Mouse (Mus musculus) spleen, adult 2 months (tissue): ENCODE measurements around the gene Mylk2. TPM values are rescaled to one million over a fixed set of nuclear protein-coding genes. Genes with fewer than 3 reads are reported as not detected.

Source experiments
- DNase-seq, 2 experiments: peaks; one replicate each; pipeline versions ENCODE4 v3.0.0 to v3.0.0-alpha.2; 2012 to 2021; ENCODE audit warnings: low spot score in 2 of 2, low read depth in 1 of 2
- H3K27ac ChIP-seq: fragments of 200-500 bp; 2 replicates; pipeline ENCODE4 v1.5.1; 2012; ENCODE audit warnings: low read length, inconsistent platforms; ENCODE audit not compliant: insufficient read depth
- H3K27me3 ChIP-seq: fragments of 200-500 bp; 2 replicates; pipeline ENCODE4 v1.6.1; 2012; ENCODE audit warnings: mild to moderate bottlenecking, moderate library complexity, low read length, inconsistent platforms; ENCODE audit not compliant: control insufficient read depth, insufficient read depth
- H3K36me3 ChIP-seq: fragments of 200-500 bp; 2 replicates; pipeline ENCODE4 v1.6.1; 2012; ENCODE audit warnings: mild to moderate bottlenecking, low read length, inconsistent platforms; ENCODE audit not compliant: control insufficient read depth, insufficient read depth
- H3K4me1 ChIP-seq: fragments of 200-500 bp; 2 replicates; pipeline ENCODE4 v1.6.1; 2011; ENCODE audit warnings: inconsistent platforms; ENCODE audit not compliant: control insufficient read depth, insufficient read depth, insufficient read length
- H3K4me3 ChIP-seq: fragments of 200-500 bp; 2 replicates; pipeline ENCODE4 v1.5.1; 2011; ENCODE audit warnings: mild to moderate bottlenecking, inconsistent platforms; ENCODE audit not compliant: insufficient read depth, insufficient read length; ENCODE audit errors: extremely low read depth
- CTCF ChIP-seq: fragments of 200-500 bp; IDR thresholded peaks from 2 replicates; pipeline ENCODE4 v1.5.1; 2011; ENCODE audit warnings: mild to moderate bottlenecking, inconsistent platforms; ENCODE audit not compliant: insufficient read depth, insufficient read length, insufficient replicate concordance; ENCODE audit errors: extremely low read depth
- POLR2A ChIP-seq: fragments of 200-500 bp; IDR thresholded peaks from 2 replicates; pipeline ENCODE4 v1.6.1; 2011; ENCODE audit warnings: low read depth, low read length, inconsistent platforms
- WGBS: fragments of 180-500 bp; shearing (Covaris S2); methylation state at CpG from one replicate; pipeline ENCODE4 v1.1.7; 2018; 5-methylcytosine and 5-hydroxymethylcytosine counted together
- polyA plus RNA-seq: library from polyadenylated mRNA; depleted of rRNA; stranded (reverse); fragments of >200 nt; gene quantifications from 2 replicates; pipeline ENCODE4 v1.2.3, GENCODE M21; 2012

Gene Mylk2
- polyA plus RNA-seq, 1 experiment = 0.23 TPM

- Histone ChIP-seq H3K27me3 (no peaks in the 10 kb centered on the region), H3K4me1 (no peaks in the 10 kb centered on the region), H3K4me3 (no peak overlapping the region), H3K27ac (0 out of 2 replicates have a peak overlapping the region, but pooled peaks have one; percentile 29), H3K36me3 (no peaks in the 10 kb centered on the region)
- TF ChIP-seq CTCF (no peak), POLR2A (no peak)
- DNase-seq = no peak
- 79% methylated on average over 14 of the region's 14 CpGs for WGBS
Observed at GRCm38 (mm10) chr2:152928219-152928987, 17.3 kb downstream of the Mylk2 start.

GRCm38 (mm10) chr2:152928988-152929370 is 17.8 kb downstream of the Mylk2 start:
- 63% methylated on average over 3 of the region's 3 CpGs for WGBS
- no peak for TF ChIP-seq POLR2A
- no peak for TF ChIP-seq CTCF
- Histone ChIP-seq H3K27ac (no peak overlapping the region), H3K36me3 (no peaks in the 10 kb centered on the region), H3K4me3 (no peak overlapping the region), H3K4me1 (no peaks in the 10 kb centered on the region), H3K27me3 (no peaks in the 10 kb centered on the region)
- DNase-seq = no peak

GRCm38 (mm10) chr2:152930276-152930675 is 19.1 kb downstream of the Mylk2 start:
- H3K4me1 ChIP-seq = no peaks in the 10 kb centered on the region
- H3K27ac ChIP-seq = no peak overlapping the region
- WGBS = 29% methylated on average over 2 of the region's 2 CpGs
- DNase-seq = no peak
- no peaks in the 10 kb centered on the region for H3K36me3 ChIP-seq
- no peak overlapping the region for H3K4me3 ChIP-seq
- TF ChIP-seq CTCF (no peak), POLR2A (no peak)
- H3K27me3 ChIP-seq = no peaks in the 10 kb centered on the region

GRCm38 (mm10) chr2:152931456-152932160 is 20.5 kb downstream of the Mylk2 start:
- Histone ChIP-seq H3K4me3 (peak overlapping the region; percentile 24; the same call in 1 of the 2 replicates), H3K4me1 (no peaks in the 10 kb centered on the region), H3K36me3 (no peaks in the 10 kb centered on the region), H3K27me3 (no peaks in the 10 kb centered on the region), H3K27ac (peak overlapping the region; percentile 46; the same call in 1 of the 2 replicates)
- WGBS = 86% methylated on average over 12 of the region's 12 CpGs
- TF ChIP-seq POLR2A (no peak), CTCF (no peak)
- DNase-seq = no peak

GRCm38 (mm10) chr2:152933048-152933447 is 21.9 kb downstream of the Mylk2 start, which contains the start of gene Foxs1:
Foxs1 (minus strand) TSS chr2:152933208.
- H3K27me3 ChIP-seq = no peaks in the 10 kb centered on the region
- peak within 1 kb of the TSS; percentile 46; the same call in 1 of the 2 replicates for H3K27ac ChIP-seq
- H3K36me3 ChIP-seq = no peaks in the 10 kb centered on the region
- WGBS = 10% methylated on average over 7 of the region's 9 CpGs
- H3K4me1 ChIP-seq = no peaks in the 10 kb centered on the region
- no peak for DNase-seq
- TF ChIP-seq POLR2A = no peak
- no peak for TF ChIP-seq CTCF
- H3K4me3 ChIP-seq = peak within 1 kb of the TSS; percentile 24; the same call in 1 of the 2 replicates

- WGBS = 42% methylated on average over 5 of the region's 5 CpGs
- H3K4me3 ChIP-seq = no peak overlapping the region
- no peak overlapping the region for H3K27ac ChIP-seq
- TF ChIP-seq CTCF (peak; percentile 48; the same call in 1 of the 2 replicates), POLR2A (no peak)
- no peaks in the 10 kb centered on the region for H3K36me3 ChIP-seq
- H3K27me3 ChIP-seq = no peaks in the 10 kb centered on the region
- no peaks in the 10 kb centered on the region for H3K4me1 ChIP-seq
- peak in 1 of 2 experiments; percentile 30 for DNase-seq
Observed at GRCm38 (mm10) chr2:152933614-152934013, 22.5 kb downstream of the Mylk2 start.

- DNase-seq = peak in 1 of 2 experiments; percentile 25
- 5% methylated on average over 4 of the region's 4 CpGs for WGBS
- Histone ChIP-seq H3K36me3 (no peaks in the 10 kb centered on the region), H3K27me3 (peaks cover 5% of the 10 kb centered on the region), H3K27ac (no peak overlapping the region), H3K4me1 (peaks cover 4% of the 10 kb centered on the region; the same call in 1 of the 2 replicates), H3K4me3 (no peak overlapping the region)
- no peak for TF ChIP-seq POLR2A
- peak; percentile 65; the same call in 1 of the 2 replicates for TF ChIP-seq CTCF
Observed at GRCm38 (mm10) chr2:152939846-152940245, 28.7 kb downstream of the Mylk2 start.
